Mouse (Mus musculus) stomach, postnatal 0 days (tissue): ENCODE data around the gene Hnrnpll.

Source experiments
- CTCF ChIP-seq: IDR thresholded peaks from 2 replicates; pipeline ENCODE4 v1.5.1; 2016; ENCODE audit warnings: antibody characterized with exemption, low read depth, mild to moderate bottlenecking, moderate library complexity
- EP300 ChIP-seq: optimal IDR thresholded peaks from 2 replicates; pipeline ENCODE3; 2016; ENCODE audit warnings: antibody characterized with exemption

GRCm38 (mm10) chr17:79995091-79995691 is 66.9 kb downstream of the Hnrnpll start:
- no peak for TF ChIP-seq CTCF
- no peak for TF ChIP-seq EP300
